Mouse (Mus musculus) thymus, postnatal 36 days (tissue): ENCODE measurements at regions not wholly inside any gene's neighbourhood (a gene's known extent, or its start where the extent isn't known, plus 50 kb on each side); places are given as distances from the start of the nearest gene placed in this dataset.

Source experiments
- DNase-seq, 2 experiments: peaks; one replicate each; pipeline ENCODE4 v3.0.0; 2022; ENCODE audit warnings: mixed read lengths in 2 of 2

GRCm38 (mm10) chr1:92730576-92730975 lies 81.9 kb upstream of the Otos start:
- no peak for DNase-seq

- DNase-seq: no peak
Observed at GRCm38 (mm10) chr1:92727961-92728360, 79.3 kb upstream of the Otos start.

- no peak for DNase-seq
Observed at GRCm38 (mm10) chr1:92727371-92727770, 78.7 kb upstream of the Otos start.

- DNase-seq: no peak
Observed at GRCm38 (mm10) chr1:92726341-92726740, 77.7 kb upstream of the Otos start.

GRCm38 (mm10) chr1:92724135-92724534 lies 75.5 kb upstream of the Otos start:
- DNase-seq: no peak

- DNase-seq: no peak
Observed at GRCm38 (mm10) chr1:92720567-92720966, 71.9 kb upstream of the Otos start.

- DNase-seq: no peak
Observed at GRCm38 (mm10) chr1:92719864-92720263, 71.2 kb upstream of the Otos start.

GRCm38 (mm10) chr1:92718108-92718507 lies 69.5 kb upstream of the Otos start:
- DNase-seq: no peak

GRCm38 (mm10) chr1:92714725-92715324 lies 66.2 kb upstream of the Otos start:
- DNase-seq: no peak

GRCm38 (mm10) chr1:92712366-92712765 lies 63.7 kb upstream of the Otos start:
- DNase-seq: no peak

- no peak for DNase-seq
Observed at GRCm38 (mm10) chr1:92710321-92710839, 61.7 kb upstream of the Otos start.

- DNase-seq: no peak
Observed at GRCm38 (mm10) chr1:92709190-92709850, 60.7 kb upstream of the Otos start.

GRCm38 (mm10) chr1:92707917-92708897 lies 59.6 kb upstream of the Otos start:
- no peak for DNase-seq

- no peak for DNase-seq
Observed at GRCm38 (mm10) chr1:92707441-92707840, 58.8 kb upstream of the Otos start.

GRCm38 (mm10) chr1:92703903-92704302 lies 55.3 kb upstream of the Otos start:
- DNase-seq: no peak

- DNase-seq: no peak
Observed at GRCm38 (mm10) chr1:92703270-92703669, 54.6 kb upstream of the Otos start.

GRCm38 (mm10) chr1:92700107-92700506 lies 51.5 kb upstream of the Otos start:
- DNase-seq: no peak

GRCm38 (mm10) chr1:92699697-92700096 lies 51.1 kb upstream of the Otos start:
- DNase-seq: no peak

- peak; percentile 5 to 36 for DNase-seq
Observed at GRCm38 (mm10) chr1:92699048-92699447, 50.4 kb upstream of the Otos start.

- no peak for DNase-seq
Observed at GRCm38 (mm10) chr1:92698541-92698940, 49.9 kb upstream of the Otos start.
